Comparison of ENCODE assay signal across 9 mouse cellular contexts in genomic region chr2:28923912-28924311, GRCm38 (mm10). TPM values are rescaled to one million over a fixed set of nuclear protein-coding genes. Genes with fewer than 3 reads are reported as not detected.
DNase-seq lines count a peak whose midpoint lies in the region; ATAC-seq and TF ChIP-seq lines count a peak whose summit lies in the region.
"Had no signal": no experiment of that assay in that cellular context is flagged by ENCODE, and none has a peak within 500 bp of the region (broad histone marks: within the 10 kb centered on the region; RNA-seq: fewer than 3 reads in every experiment).

No protein-coding gene starts in this region.

- no peak overlapping the region for H3K27ac ChIP-seq in heart, adult 2 months
- no peak overlapping the region for H3K27ac ChIP-seq in heart, embryonic 12.5 days (ENCODE audit: poor library complexity, severe bottlenecking)
- H3K27ac ChIP-seq in forebrain, embryonic 11.5 days (ENCODE audit: low read depth, low read length), result no peak overlapping the region
- no peak overlapping the region for H3K27ac ChIP-seq in midbrain, postnatal 0 days (ENCODE audit: low read depth, low read length)
- H3K27ac ChIP-seq in stomach, embryonic 14.5 days (ENCODE audit: low read length), result no peak overlapping the region
- H3K27ac ChIP-seq: lung, embryonic 15.5 days had no signal

- peak; percentile 32 to 63 for DNase-seq in heart, adult 2 months
- DNase-seq in brain, adult 2 months (ENCODE audit: low read depth, low spot score), result peak; percentile 71
- peak; percentile 91 for DNase-seq in forebrain, embryonic 11.5 days (ENCODE audit: low spot score)
- peak; percentile 52 for DNase-seq in induced T-regulatory cell, adult 2 months (ENCODE audit: low read depth)
- peak; percentile 64 to 65 for DNase-seq in left cerebral cortex, postnatal 36 days (ENCODE audit: low spot score in 2 of 2)
- DNase-seq in midbrain, postnatal 0 days (ENCODE audit: low spot score), result peak; percentile 85

- 0 out of 2 replicates have a peak, but pooled peaks have one; percentile 18 for TF ChIP-seq EP300 in heart, adult 2 months (IDR thresholded peaks at IDR 0.05; ENCODE audit: insufficient read depth, low read depth, low read length)

- no peaks in the 10 kb centered on the region for H3K9me3 ChIP-seq in heart, embryonic 12.5 days (replicated peaks)
- no peaks in the 10 kb centered on the region for H3K9me3 ChIP-seq in forebrain, embryonic 11.5 days (ENCODE audit: control insufficient read depth, low read length)
- no peaks in the 10 kb centered on the region for H3K9me3 ChIP-seq in midbrain, postnatal 0 days (ENCODE audit: low read length)
- H3K9me3 ChIP-seq in stomach, embryonic 14.5 days (ENCODE audit: control insufficient read depth, low read depth, low read length), result no peaks in the 10 kb centered on the region
- H3K9me3 ChIP-seq: lung, embryonic 15.5 days had no signal

- H3K36me3 ChIP-seq in heart, adult 2 months (ENCODE audit: control insufficient read depth, insufficient read depth, low read length), result no peaks in the 10 kb centered on the region
- H3K36me3 ChIP-seq in heart, embryonic 12.5 days, result no peaks in the 10 kb centered on the region
- H3K36me3 ChIP-seq in forebrain, embryonic 11.5 days (ENCODE audit: control insufficient read depth, insufficient read depth, low read length), result no peaks in the 10 kb centered on the region
- no peaks in the 10 kb centered on the region for H3K36me3 ChIP-seq in midbrain, postnatal 0 days (ENCODE audit: insufficient read depth, low read length)
- no peaks in the 10 kb centered on the region for H3K36me3 ChIP-seq in stomach, embryonic 14.5 days (ENCODE audit: control insufficient read depth, insufficient read depth, low read length)
- H3K36me3 ChIP-seq: lung, embryonic 15.5 days had no signal

- H3K9ac ChIP-seq in heart, adult 2 months (ENCODE audit: low read depth, low read length), result no peak overlapping the region
- H3K9ac ChIP-seq in heart, embryonic 12.5 days, result no peak overlapping the region
- H3K9ac ChIP-seq in forebrain, embryonic 11.5 days (ENCODE audit: low read length), result no peak overlapping the region
- no peak overlapping the region for H3K9ac ChIP-seq in midbrain, postnatal 0 days (replicated peaks; ENCODE audit: low read length, poor library complexity, severe bottlenecking)
- no peak overlapping the region for H3K9ac ChIP-seq in stomach, embryonic 14.5 days (replicated peaks; ENCODE audit: low read depth, low read length)
- H3K9ac ChIP-seq: lung, embryonic 15.5 days had no signal

- no peaks in the 10 kb centered on the region for H3K79me2 ChIP-seq in heart, adult 2 months (replicated peaks; ENCODE audit: control insufficient read depth, insufficient read depth, low read length)

- no peak overlapping the region for H3K4me3 ChIP-seq in heart, adult 2 months
- H3K4me3 ChIP-seq in heart, embryonic 12.5 days, result no peak overlapping the region
- H3K4me3 ChIP-seq in forebrain, embryonic 11.5 days (ENCODE audit: low read depth, low read length), result no peak overlapping the region
- no peak overlapping the region for H3K4me3 ChIP-seq in midbrain, postnatal 0 days (ENCODE audit: low read depth, low read length)
- H3K4me3 ChIP-seq in stomach, embryonic 14.5 days (ENCODE audit: low read depth, low read length), result no peak overlapping the region
- H3K4me3 ChIP-seq: lung, embryonic 15.5 days had no signal

- ATAC-seq in heart, embryonic 12.5 days (ENCODE audit: insufficient number of reproducible peaks, low FRiP score), result no peak
- peak; percentile 55; the same call in 1 of the 2 replicates for ATAC-seq in forebrain, embryonic 11.5 days (replicated peaks; ENCODE audit: low FRiP score)
- ATAC-seq in midbrain, postnatal 0 days (ENCODE audit: low FRiP score), result peak; percentile 74; the same call in 1 of the 2 replicates
- ATAC-seq in stomach, embryonic 14.5 days (ENCODE audit: insufficient number of reproducible peaks, insufficient read depth, low FRiP score, low read depth), result peak; percentile 33; the same call in 1 of the 2 replicates

- no peaks in the 10 kb centered on the region for H3K4me1 ChIP-seq in heart, adult 2 months (ENCODE audit: control insufficient read depth, insufficient read depth, low read length)
- H3K4me1 ChIP-seq in heart, embryonic 12.5 days (replicated peaks), result no peaks in the 10 kb centered on the region
- no peaks in the 10 kb centered on the region for H3K4me1 ChIP-seq in forebrain, embryonic 11.5 days (replicated peaks; ENCODE audit: control insufficient read depth, insufficient read depth, low read length)
- no peaks in the 10 kb centered on the region for H3K4me1 ChIP-seq in midbrain, postnatal 0 days (ENCODE audit: insufficient read depth, low read length)
- H3K4me1 ChIP-seq in stomach, embryonic 14.5 days (ENCODE audit: control insufficient read depth, insufficient read depth, low read length), result no peaks in the 10 kb centered on the region
- H3K4me1 ChIP-seq: lung, embryonic 15.5 days had no signal

- no peak for TF ChIP-seq POLR2A in heart, adult 2 months (IDR thresholded peaks at IDR 0.05; ENCODE audit: insufficient read depth, low read depth, low read length)

- H3K4me2 ChIP-seq in heart, embryonic 12.5 days, result no peak overlapping the region
- H3K4me2 ChIP-seq in forebrain, embryonic 11.5 days (ENCODE audit: low read depth, low read length, severe bottlenecking), result no peak overlapping the region
- H3K4me2 ChIP-seq in midbrain, postnatal 0 days (ENCODE audit: low read depth, low read length, poor library complexity, severe bottlenecking), result no peak overlapping the region
- H3K4me2 ChIP-seq in stomach, embryonic 14.5 days (replicated peaks; ENCODE audit: low read depth, low read length), result no peak overlapping the region
- H3K4me2 ChIP-seq: lung, embryonic 15.5 days had no signal

- intact Hi-C loops in heart, adult 2 months (cut with DNase I), result loop anchor here (1.0 to 5.0 kb wide), 3 partner anchors 53 to 167 kb away; no protein-coding TSS in a partner anchor
- intact Hi-C loops in left cerebral cortex, postnatal 36 days (cut with DNase I), result loop anchor here (1.0 kb wide), 2 partner anchors 52 to 129 kb away; no protein-coding TSS in a partner anchor

- peak; percentile 75 for TF ChIP-seq CTCF in heart, adult 2 months (IDR thresholded peaks at IDR 0.05)
- peak; percentile 99 for TF ChIP-seq CTCF in midbrain, postnatal 0 days (IDR thresholded peaks at IDR 0.05)

- WGBS in heart, adult 2 months, result under 1% methylated on average over 4 of the region's 4 CpGs
- 2% methylated on average over 4 of the region's 4 CpGs for WGBS in heart, embryonic 12.5 days
- WGBS in forebrain, embryonic 11.5 days, result 2% methylated on average over 4 of the region's 4 CpGs
- WGBS in midbrain, postnatal 0 days, result 0% methylated on average over 4 of the region's 4 CpGs
- 3% methylated on average over 4 of the region's 4 CpGs for WGBS in stomach, embryonic 14.5 days

- H3K27me3 ChIP-seq in heart, adult 2 months (ENCODE audit: control insufficient read depth, insufficient read depth, low read length), result peaks cover 8% of the 10 kb centered on the region
- peaks cover 78% of the 10 kb centered on the region for H3K27me3 ChIP-seq in heart, embryonic 12.5 days (replicated peaks)
- peaks cover 52% of the 10 kb centered on the region for H3K27me3 ChIP-seq in forebrain, embryonic 11.5 days (ENCODE audit: control insufficient read depth, insufficient read depth, low read length)
- peaks cover 21% of the 10 kb centered on the region for H3K27me3 ChIP-seq in midbrain, postnatal 0 days (ENCODE audit: insufficient read depth, low read length)
- H3K27me3 ChIP-seq in stomach, embryonic 14.5 days (ENCODE audit: control insufficient read depth, insufficient read depth, low read length), result peaks cover 15% of the 10 kb centered on the region

RNA-seq across cellular contexts. Expression of gene Barhl1, which starts 7.4 kb away (rescaled TPM):
- not detected for total RNA-seq in heart, adult 2 months (2021)
- not detected in 2 replicates for polyA plus RNA-seq in heart, adult 2 months (2012; rRNA removed)
- not detected in 2 replicates for polyA plus RNA-seq in heart, embryonic 12.5 days (2016; fragmentation: Nextera tagmentation; extraction: Ambion mirVana)
- polyA plus RNA-seq in forebrain, embryonic 11.5 days (2014; fragmentation: Nextera tagmentation; extraction: Ambion mirVana), result 2.2 and 3.5 TPM in 2 replicates
- total RNA-seq in left cerebral cortex, postnatal 36 days (2021), result not detected
- total RNA-seq in midbrain, postnatal 0 days (2014; rRNA removed), result 36.8 and 49.0 TPM in 2 replicates
- polyA plus RNA-seq in midbrain, postnatal 0 days (2015; fragmentation: Nextera tagmentation; extraction: Ambion mirVana), result 36.8 and 36.9 TPM in 2 replicates
- 0.12 TPM in 1 of 2 replicates, not detected in the other for polyA plus RNA-seq in stomach, embryonic 14.5 days (2014; fragmentation: Nextera tagmentation; extraction: Ambion mirVana)
- polyA plus RNA-seq: lung, embryonic 15.5 days had no signal
